Mouse (Mus musculus): Measurements from ENCODE around the gene Susd4. TPM values are rescaled to one million over a fixed set of nuclear protein-coding genes. Genes with fewer than 3 reads are reported as not detected.

Gene Susd4
- total RNA-seq (2017): not detected in 2 replicates

DNA sequence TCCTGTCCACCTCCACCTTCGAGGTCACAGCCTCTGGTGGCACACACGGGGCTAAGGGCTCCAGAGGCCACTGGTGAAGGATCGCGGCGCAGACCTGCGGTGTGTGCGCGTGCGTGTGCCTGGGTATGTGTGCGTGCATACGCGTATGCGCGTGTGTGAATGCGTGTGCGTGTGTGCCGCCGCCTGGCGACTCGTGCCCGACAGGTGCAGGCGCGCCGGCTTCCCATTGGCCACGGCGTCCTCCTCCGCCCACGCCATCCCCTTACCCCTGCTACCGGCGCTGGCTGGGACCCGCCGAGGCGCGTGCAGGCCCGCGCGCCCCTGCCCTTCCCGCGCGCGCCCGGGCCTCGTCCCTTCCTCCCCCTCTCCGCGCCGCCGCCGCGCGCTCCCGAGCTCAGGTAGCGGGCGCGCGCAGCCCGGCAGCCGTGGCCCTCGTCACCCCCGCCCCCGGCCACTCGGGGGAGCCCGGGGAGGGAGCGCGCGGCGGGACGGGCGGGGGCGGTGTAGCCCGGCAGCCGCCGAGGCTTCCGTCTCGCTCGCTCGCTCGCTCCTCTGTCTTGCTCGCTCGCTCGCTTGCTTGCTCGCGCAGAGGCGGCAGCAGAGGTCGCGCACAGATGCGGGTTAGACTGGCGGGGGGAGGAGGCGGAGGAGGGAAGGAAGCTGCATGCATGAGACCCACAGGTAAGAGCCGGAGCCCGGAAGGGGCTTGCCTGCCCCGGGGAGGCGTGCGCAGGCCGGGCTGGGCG is at the start of gene Susd4:
Gene Susd4, plus strand, starts transcription at position 145 of the 746 bp plus-strand sequence.
- peak; percentile 67 for ATAC-seq (replicated peaks; ENCODE audit: low read depth, poor library complexity, severe bottlenecking)

DNA sequence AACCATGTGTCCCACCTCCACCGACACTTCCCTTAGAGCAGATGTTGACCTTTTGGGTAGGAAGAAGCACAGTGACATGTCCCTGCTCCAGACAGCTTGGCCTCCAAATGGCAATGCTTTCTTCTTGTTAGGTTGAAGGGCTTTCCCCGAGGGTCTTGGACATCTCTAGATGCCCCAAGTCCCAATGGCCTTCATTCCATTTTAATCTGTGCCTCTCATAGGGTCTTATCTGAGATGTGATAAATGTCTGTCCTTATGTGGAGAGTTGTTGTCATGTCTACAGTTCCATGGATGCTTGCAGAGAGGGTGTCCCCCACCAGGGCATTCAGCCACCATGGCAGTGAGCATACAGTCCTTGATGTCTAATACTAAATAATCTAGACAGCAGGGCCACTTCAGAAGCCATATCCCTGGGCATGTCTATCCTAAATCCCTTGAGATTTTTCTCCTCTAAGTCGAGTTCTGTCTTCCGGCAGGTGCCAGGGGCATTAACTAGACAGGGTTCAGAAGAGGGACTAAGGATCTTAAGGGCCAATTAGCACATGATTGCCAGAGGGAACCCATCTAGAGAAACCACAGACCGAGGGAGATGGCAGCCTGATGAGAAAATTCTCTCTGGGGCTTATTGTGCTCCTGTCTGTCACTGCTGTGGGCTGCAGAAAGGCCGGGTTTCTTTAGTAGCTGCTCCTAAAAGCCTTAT is 49.3 kb upstream of the Susd4 start:
- no peak for ATAC-seq (replicated peaks; ENCODE audit: low read depth, poor library complexity, severe bottlenecking)

DNA sequence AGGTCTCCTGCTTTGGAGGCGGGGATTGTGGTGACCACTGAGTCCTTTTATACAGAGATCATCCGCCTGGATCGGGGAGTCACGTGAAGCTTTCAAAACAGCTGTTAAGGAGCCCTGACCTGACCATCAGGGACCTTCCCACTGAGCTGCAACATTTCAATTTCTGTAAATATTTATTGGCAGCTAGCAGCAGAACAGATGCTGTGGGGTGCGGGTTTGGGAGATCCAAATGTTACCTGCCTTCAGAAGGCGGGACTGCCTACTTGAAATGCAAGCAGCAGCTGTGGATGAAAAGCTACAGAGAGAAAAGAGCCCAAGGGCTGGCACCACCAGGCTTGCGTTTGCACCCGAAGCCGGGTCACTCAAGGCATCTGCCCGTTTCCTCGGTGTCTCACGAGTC is 36.1 kb upstream of the Susd4 start:
- no peak for ATAC-seq (replicated peaks; ENCODE audit: low read depth, poor library complexity, severe bottlenecking)

DNA sequence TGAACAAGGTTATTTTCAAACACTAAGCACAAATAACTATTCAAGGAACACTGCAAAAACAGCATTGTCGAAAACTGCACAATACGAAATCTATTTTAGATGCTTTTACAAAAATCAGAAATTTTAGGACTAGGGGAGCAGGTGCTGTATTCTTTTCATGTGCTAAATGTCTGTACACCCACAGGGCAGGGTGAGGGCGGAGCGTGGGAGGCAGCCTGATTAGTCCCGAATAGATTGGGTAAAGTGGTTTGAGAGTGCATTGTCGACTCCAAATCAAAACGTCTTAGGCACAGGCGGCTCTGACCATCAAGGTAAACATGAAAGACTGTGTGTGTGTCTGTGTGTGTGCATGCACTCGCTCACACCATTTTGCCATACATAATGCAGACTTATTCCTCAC is 34.7 kb upstream of the Susd4 start:
- no peak for ATAC-seq (replicated peaks; ENCODE audit: low read depth, poor library complexity, severe bottlenecking)

DNA sequence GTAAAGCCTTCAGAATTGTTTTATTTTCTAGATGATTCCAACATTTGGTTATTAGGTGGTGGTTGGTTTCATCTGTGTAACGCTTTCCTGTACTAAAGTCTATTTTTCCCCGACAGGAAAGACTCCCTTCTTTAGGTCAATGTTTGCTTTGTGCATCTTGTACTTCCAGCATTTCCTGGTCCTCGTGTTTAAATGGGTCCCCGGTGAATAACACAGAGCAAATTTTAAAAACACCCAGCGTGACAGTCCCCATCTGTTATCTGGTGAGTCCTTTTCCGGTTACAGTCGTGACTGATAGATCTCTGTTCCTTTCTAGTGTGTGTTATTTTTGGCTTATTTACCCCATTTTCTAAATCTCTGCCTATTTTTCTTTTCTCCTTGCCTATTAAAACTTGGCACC is 31.0 kb upstream of the Susd4 start:
- ATAC-seq (replicated peaks; ENCODE audit: low read depth, poor library complexity, severe bottlenecking): no peak

DNA sequence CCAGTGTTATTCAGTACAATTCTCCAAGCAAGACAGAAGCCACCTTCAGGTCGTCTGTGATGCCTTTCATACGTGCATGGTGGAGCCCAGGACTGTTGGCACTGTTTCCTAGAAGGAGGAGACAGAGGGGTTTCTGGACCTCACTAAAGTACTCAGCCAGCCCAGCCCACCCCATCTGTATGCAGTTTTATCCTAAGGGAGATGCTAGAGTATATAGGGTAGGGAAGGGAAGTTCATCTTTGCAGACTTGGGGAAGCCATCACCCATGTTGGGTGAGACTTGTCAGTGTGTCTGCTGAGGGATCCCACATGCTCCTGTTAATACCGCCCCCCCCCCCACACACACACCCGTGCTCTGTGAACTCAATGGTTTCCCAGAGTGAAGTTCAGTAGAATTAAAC is 27.8 kb upstream of the Susd4 start:
- ATAC-seq (replicated peaks; ENCODE audit: low read depth, poor library complexity, severe bottlenecking): no peak

DNA sequence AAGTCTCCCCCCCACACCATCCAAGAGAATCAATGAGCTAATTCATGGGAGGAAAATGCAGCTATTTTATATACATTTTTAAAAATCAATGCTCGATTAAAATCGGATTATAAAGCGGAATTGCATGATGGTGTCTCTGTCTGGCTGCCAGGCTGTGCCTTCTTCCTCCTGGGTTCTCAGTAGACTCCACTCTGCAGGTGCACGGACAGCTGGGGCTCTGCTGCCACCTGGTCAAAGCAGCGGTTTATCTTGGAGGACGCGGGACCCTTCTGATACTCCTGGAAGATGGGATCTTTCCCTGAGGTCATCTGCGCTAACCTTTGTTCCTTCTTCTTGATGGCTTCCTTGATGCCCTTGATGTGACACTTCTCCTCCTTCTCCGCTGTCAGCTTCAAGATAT is 16.6 kb upstream of the Susd4 start:
- no peak for ATAC-seq (replicated peaks; ENCODE audit: low read depth, poor library complexity, severe bottlenecking)

DNA sequence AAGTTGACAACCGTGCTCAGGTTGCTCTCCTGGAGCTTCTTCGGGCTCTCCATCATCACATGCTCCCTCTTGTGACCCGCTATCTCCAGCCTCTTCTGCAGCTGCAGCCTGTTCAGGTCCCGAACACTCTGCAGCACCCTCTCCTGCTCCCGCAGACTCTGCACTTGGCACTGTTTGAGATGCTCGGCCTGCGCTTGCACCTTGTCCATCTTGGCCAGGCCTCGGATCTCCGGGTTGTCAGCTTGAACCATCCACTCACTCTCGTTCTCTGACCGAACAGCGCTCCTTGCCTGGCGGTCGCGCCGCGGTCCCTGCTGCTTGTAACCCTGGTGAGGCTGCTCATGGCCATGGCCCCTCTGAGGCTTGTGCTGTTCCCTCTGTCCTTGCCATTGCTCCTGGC is 15.8 kb upstream of the Susd4 start:
- ATAC-seq (replicated peaks; ENCODE audit: low read depth, poor library complexity, severe bottlenecking): no peak

DNA sequence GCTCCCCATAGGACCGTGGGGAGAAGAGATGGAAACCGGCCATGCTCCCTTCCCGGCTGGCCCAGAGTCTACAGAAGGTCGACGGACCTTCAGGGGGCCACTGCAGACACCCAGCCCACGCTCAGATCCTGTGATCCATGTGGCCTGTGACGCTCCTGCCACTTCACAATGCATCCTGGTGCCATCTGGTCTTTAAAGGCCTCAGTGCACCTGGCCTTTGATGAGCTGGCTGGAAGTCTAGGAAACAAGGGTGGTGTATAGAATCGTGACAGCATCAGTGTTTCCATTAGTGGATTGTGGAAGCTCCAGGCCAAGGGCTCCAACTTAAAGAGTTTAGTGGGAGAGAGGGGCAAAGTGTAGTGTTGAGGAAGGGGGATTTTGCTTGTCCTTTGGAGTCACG is 14.6 kb upstream of the Susd4 start, which contains the start of gene Ccdc185:
Gene Ccdc185, minus strand, starts transcription at position 101 of the 400 bp plus-strand sequence.
- ATAC-seq (replicated peaks; ENCODE audit: low read depth, poor library complexity, severe bottlenecking): no peak

DNA sequence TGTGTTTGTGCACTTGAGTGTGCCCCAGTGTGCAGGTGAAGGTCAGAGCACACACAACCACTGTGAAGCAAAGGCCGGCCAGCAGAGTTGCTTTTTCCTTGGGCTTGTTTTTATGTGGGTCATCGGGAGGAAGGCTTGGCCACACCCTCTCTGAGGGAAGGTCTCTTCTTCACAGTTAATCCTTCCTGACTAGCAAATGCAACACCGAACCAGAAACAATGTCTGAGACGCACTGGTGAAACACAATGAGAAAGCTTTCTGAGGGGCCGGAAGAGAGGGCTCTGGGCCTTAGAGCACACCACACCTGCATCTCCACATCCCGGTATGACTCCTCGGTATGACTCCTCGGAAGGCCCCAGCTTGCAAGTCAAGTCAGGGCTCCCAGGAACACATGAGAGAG is 12.4 kb upstream of the Susd4 start:
- ATAC-seq (replicated peaks; ENCODE audit: low read depth, poor library complexity, severe bottlenecking): no peak

DNA sequence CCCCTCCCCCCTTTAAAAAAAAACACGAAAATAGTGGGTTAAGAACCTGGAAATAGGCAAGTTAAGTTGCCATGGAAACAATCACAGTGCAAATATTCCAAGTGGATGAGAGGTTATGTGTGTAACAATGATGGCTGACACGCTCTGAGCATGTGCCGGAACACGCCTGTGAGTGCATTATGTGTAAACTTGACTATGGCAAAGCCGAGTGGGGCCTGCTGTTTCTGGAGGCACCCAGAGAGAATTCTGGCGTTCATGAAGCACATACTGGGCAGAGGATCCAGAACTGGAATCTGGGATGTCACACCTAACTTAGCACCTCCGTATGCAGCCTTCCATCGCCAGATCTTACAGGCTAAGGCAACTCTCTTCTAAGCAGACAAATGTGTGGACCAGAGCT is 10.0 kb upstream of the Susd4 start:
- no peak for ATAC-seq (replicated peaks; ENCODE audit: low read depth, poor library complexity, severe bottlenecking)

DNA sequence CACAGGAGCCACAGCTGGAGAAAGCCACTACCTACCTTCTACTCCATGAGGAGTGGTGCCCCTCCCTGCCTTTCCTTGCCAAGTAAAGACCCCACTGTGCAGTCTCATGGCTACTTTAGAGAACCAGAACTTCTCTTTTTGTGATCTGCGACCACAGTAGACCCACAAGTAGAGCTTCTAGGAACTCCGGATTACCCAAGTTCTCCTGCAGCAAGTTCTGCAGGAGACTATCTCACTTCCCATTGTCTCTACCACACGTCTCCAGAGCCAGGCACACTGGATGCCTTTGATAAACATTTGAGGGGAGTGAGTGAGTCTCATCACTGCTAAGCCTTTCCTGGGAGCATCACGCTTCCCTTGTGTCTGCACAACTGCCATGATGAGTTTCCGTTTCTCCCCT is 8.8 kb upstream of the Susd4 start:
- ATAC-seq (replicated peaks; ENCODE audit: low read depth, poor library complexity, severe bottlenecking): peak; percentile 54; the same call in 1 of the 2 replicates

DNA sequence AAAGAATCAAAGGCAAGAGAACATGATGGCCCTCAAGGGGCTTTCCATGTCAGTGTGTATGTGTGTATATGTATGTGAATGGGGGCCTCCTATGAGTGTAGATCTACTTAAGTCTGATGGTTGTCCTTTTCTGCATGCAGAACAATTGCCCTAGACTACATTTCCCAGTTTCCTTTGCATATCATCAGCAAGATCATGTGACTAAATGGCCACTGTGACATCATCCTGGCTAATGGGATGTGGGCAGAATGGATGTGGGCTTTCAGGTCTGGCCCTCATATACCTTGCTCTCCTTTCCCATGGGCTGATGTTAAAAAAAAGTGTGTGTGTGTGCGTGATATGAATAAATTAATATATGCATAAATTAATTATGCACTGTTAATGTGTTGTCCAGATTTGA is 4.9 kb upstream of the Susd4 start:
- no peak for ATAC-seq (replicated peaks; ENCODE audit: low read depth, poor library complexity, severe bottlenecking)

DNA sequence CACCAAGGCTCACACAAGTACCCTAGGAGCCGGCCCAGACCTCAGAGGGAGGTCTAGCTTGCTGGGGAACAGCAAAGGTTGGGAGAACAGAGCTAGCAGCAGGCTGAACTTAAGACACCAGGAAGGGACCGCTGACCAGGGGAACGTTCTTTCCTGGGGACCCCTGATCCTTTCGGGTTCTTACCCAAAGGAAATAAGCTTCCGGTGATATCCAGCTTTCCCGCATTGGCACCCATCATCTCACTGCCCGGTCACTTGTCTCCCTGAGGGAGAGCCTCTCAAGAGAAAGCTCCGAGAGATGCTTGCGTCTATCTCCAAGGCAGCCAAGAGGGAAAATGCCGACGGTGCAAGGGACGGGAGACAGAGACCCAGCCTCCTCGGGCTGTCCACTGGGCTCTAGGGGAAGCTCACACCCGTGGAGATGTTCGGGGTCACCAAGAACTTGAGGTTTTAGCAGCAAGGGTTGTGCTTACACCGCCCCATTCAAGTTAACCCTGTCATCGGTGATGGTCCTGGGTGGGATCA is 407 bp upstream of the Susd4 start:
- peak; percentile 10; the same call in 1 of the 2 replicates for ATAC-seq (replicated peaks; ENCODE audit: low read depth, poor library complexity, severe bottlenecking)

DNA sequence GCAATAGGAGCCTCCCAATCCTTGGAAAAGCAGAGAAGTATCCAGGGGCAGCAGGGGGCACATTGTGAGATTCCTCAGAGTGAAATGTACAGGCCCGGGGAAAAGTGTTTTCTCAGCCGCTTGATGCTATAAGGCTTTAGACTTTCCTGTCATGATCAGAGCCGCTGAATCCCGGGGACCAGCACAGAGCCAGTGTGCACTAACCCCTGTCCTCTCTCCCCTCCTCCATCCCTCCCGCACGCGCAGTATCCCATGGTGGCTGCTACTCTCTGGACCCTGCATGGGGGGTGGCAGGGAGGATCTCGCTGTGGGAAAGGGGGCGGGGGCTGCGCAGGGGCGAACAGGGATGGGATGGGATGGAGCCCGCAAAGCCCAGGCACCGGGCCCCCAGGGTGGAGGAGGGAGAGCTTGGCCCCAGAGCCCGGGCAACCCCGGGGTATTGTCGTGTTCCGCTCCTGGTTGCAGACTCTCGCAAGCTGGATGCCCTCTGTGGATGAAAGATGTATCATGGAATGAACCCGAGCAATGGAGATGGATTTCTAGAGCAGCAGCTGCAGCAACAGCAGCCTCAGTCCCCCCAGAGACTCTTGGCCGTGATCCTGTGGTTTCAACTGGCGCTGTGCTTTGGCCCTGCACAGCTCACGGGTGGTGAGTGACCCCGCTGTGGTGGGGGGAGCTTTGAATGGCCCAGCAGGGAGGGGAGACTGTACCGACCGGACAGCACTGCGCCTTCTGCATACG is 1.1 kb downstream of the Susd4 start:
- ATAC-seq (replicated peaks; ENCODE audit: low read depth, poor library complexity, severe bottlenecking): no peak

DNA sequence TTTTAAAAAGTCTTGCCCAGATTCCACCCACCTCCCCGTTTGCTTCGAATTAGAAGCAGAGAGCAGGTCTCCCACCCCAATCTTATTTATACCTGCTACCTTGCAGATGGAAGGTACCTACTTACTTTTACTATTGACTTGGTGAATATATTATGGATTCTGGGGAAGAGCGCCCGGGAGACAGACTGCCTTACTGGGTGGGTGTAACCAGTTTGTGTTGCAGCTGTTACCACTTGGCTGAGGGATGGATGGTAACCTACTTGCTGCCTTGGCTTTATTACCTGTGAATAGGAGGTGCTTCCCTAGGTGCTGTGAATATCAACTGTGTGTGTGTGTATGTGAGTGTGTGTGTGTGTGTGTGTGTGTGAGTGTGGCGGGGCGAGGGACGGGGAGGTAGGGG is 11.9 kb downstream of the Susd4 start:
- no peak for ATAC-seq (replicated peaks; ENCODE audit: low read depth, poor library complexity, severe bottlenecking)

DNA sequence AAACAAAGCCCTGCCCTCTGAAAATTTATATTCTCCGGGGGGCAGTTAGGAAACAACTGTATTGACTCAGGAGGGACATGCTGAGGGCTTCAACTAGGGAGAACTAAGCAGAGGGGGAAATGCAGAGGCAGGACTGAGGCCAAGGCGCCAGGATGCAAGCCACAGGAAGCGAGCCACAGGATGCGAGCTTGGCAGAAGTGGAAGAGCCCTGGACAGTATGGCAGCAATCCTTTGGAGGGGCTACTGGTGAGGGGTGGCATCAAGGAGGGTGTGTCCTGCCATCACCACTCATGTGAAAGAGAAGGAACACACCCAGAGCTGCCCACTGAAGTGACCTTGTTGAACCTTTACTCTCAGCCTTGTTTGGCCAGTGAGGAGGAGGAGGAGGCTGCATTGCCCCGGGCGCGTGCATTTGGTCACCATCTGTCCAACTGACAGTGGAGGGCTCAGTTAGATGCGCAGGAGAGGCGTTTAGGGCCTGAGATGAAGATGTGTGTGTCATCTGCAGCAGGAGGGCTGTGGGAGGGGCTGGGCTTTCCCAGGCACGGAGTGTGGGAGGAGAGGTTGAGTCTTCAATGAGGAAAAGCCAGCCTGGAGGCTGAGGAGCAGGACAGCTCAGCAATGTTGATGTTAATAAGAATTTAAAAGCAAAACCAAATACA is 13.2 kb downstream of the Susd4 start:
- ATAC-seq (replicated peaks; ENCODE audit: low read depth, poor library complexity, severe bottlenecking): no peak

DNA sequence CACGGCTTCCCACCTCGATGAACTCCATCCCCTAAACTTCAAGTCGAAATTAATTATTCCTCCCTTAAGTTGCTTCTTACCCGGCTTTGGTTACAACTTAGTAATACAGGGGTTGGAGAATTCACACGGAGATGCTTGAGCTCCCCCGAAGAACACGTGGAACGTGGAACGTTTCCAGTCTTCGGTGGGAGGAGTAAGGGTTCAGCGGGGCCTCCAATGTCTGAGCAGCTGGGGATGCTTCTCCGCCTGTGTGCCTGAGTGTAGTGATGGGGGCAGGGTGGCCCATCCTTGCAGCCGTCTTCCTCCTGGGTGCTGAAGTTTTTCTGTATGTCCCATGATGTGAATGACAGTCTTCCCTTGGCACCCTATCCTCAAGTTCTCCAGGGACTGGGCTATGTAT is 14.6 kb downstream of the Susd4 start:
- no peak for ATAC-seq (replicated peaks; ENCODE audit: low read depth, poor library complexity, severe bottlenecking)

DNA sequence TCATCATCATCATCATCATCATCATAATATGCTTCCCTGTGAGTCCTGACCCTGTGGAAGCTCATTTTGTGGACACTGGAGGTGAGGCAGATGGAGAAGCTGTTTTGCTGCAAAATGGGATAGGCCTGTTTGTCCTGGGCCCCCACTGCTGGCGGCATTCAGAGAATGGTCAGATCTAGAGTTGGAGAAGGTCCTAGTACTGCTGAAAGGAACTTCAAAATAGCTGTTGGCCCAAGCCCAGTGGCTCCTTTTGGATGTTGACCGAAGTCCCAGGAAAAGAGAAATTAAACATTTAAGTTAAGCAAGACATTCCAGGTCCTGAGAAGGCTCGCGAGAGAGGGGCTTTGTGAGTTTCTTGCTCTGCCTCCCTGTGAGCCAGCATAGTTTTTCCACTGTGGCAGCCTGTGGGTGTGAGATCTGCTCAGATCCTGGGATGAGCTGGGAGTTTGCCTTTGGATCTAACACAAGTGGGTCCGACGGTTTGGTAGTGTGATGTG is 15.4 kb downstream of the Susd4 start:
- no peak for ATAC-seq (replicated peaks; ENCODE audit: low read depth, poor library complexity, severe bottlenecking)

DNA sequence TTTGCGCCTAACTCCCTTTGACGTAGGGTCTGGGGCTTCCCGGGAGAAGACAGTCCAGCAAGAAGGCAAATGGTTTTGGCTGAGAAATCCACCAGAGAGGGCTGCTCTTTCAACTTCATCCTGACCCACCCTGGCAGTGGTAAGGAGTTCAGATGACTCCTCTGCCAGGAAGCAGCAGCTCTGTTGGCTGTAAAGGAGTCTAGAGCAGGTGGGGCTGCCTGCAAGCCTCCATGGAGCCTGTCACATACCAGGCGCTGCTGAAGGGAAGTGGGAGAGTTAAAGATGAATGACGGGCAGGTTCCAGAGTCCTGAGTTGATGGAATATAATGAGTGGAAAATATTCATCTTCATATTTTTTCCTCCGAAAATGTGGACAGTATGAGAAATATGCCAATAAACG is 20.1 kb downstream of the Susd4 start:
- no peak for ATAC-seq (replicated peaks; ENCODE audit: low read depth, poor library complexity, severe bottlenecking)

Data from common myeloid progenitor, adult 5-6 weeks (primary cell).